Mouse (Mus musculus) frontal cortex, adult (tissue): Measurements from ENCODE around the gene Lage3.
A peak's percentile ranks its signal among the peaks of the same experiment; 100 is the strongest.
"Not testable (repeated sequence)": the region's sequence is repeated elsewhere in the genome, so short reads cannot be mapped to it uniquely, and the experiment has no call there.

Experiments used
- ATAC-seq: cut with Nextera tagmentation; 2 replicates; pipeline ENCODE4 v1.9.2; 2017; ENCODE audit warnings: mild to moderate bottlenecking, moderate library complexity, mixed read lengths; ENCODE audit not compliant: low TSS enrichment

The Lage3 gene

DNA sequence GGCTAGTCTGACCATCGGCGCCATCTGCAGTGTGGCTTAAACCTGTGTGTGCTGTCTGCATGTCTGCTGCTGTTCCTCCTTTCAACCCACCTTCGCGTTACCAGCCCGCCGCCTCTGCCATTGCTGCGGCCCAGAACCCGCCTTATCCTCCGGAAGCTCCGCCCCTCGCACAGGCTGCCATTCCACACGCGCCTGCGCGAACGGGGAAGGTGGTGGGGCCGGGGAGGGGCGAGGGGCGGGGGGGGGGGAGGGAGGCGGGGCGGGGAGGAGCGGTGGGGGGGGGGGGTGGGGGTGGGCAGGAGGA, at the start of gene Lage3:
TSS of gene Lage3 (minus strand) at position 152 of the 304 bp plus-strand sequence.
- ATAC-seq = peak; percentile 99

DNA sequence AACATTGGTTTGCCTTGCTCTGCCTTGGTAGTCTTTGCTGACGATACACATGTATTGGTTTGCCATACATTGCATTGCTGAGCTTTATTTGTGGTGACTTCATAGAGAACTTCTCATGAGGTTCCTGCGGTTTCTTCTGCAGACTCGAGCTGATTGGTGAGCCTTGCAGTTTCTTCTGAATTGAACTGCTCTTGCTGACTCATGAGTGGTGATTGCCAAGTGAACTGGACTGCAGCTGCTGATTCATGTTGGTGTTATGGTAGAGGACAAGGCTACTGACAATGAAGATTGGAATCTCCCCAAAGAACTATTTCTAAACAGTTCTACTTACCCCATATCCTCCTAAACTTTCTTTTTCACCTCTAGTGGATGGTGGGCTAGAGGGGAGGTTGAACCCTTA, 46.7 kb upstream of the Lage3 start:
- ATAC-seq = no peak

DNA sequence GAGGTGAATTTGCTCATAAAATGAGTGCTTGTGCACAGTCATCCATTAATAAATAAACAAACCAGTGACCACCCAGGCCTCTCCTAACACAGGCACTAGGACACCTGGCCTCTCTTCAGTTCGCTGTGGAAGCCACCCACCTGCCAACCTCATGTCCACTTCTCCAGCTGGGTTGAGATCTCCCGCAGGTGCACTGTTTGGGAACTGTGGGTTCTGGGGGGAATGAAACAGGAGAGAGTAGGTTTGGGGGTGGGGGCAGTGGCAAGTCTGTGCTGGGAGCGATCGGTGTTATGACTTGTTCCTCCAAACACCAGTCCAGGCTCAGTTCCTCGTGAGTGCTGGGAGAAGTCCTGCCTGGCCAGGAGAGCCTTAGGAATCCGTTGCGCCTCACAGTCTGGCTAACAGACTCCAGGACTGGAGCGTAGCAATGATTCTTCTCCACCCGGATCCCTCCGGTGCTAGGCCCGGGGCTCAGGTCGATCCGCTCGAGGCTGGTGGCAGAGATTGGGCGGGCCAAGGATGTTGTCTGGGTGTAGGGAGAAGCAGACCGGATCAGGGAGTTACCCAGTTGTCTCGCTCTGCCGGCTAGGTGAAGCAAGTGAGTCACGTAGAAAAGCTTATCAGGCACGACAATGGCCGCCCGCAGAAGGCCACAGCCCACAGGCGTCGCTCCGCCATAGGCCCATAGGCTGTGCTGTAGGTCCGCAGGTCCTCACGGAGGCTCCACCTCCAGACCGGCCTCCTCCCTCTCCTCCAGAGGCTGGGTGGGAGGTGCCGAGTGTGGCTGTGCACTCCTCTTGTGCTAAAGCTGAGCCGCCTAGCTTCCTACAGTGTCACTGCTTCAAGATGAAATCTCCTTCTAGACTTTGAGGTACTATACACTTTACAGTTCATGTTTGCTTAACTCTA, 39.4 kb upstream of the Lage3 start, which contains the start of the genes Fam3a and Ikbkg:
TSS of gene Fam3a (minus strand) at position 738 of the 909 bp plus-strand sequence.
TSS of gene Ikbkg (plus strand) at position 756 of the 909 bp plus-strand sequence.
- ATAC-seq = peak; percentile 100

DNA sequence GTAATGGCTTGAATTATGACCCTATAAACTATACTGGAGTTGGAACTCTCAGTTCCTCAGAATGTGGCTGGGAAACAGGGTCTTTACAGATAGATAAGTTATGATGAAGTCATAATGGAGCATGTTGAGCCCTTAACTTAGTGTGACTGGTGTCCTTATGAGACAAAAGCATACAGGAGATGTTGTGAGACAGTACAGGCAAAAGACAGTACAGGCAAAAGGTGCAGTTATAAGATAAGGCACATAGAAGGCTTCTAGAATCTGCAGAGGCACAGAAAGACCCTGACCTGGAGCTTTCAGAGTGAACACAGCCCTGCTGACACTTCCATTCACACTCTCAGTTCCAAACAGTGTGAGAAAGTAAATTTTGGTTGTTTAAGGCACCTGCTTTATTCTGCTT, 34.7 kb upstream of the Lage3 start:
- no peak for ATAC-seq

DNA sequence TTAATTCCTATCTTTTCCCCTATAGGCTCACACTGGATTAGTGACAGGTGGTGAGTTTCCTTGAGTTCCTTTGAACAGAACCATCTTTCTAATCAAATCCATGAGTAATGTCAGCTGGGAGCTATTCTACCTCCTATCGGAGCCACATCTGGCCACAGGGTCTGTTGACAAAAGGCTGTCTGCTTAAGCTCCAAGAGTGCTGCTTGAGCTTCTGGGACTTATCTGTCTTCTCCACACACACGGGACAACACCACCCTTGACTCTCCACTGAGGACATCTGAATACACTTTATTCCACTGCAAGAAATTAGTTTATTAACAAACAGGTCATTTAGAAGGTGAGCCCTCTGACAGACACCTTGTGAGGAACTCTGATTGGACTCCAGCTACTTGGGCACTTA, 31.0 kb upstream of the Lage3 start:
- no peak for ATAC-seq

DNA sequence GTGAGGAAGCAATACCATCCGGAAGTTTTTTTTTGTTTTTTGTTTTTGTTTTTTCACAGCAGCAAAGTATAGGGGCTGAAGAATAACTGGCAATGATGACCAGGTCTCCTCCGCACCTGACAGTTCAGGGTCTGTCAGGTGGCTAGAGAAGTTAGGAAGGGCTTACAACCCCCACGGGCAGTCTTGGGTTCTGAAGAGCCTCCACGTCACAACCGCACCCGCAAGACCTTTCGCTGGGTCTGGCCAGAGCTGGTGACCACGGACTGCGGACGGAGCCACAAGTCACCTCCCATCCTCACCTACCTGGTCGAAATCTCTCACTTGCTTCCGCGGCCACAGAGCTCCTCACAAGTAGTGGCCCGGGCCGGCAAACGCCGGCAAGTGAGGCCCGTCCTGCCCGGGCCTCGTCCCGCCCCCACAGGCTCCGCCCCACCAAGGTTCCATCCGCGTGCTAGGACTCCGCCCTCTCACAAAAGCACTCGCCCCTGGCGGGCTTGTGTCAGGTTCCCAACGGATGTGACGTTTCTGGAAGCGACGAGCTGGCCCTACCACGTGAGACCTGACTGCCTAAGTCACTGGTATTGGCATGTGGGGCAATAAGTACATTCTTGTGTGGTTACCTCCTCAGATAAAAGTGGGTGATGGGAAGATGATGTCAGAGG, 19.6 kb upstream of the Lage3 start, which contains the start of the genes Ubl4a and Slc10a3:
TSS of gene Ubl4a (minus strand) at position 331 of the 662 bp plus-strand sequence.
TSS of gene Slc10a3 (minus strand) at position 462 of the 662 bp plus-strand sequence.
- peak; percentile 94 for ATAC-seq

DNA sequence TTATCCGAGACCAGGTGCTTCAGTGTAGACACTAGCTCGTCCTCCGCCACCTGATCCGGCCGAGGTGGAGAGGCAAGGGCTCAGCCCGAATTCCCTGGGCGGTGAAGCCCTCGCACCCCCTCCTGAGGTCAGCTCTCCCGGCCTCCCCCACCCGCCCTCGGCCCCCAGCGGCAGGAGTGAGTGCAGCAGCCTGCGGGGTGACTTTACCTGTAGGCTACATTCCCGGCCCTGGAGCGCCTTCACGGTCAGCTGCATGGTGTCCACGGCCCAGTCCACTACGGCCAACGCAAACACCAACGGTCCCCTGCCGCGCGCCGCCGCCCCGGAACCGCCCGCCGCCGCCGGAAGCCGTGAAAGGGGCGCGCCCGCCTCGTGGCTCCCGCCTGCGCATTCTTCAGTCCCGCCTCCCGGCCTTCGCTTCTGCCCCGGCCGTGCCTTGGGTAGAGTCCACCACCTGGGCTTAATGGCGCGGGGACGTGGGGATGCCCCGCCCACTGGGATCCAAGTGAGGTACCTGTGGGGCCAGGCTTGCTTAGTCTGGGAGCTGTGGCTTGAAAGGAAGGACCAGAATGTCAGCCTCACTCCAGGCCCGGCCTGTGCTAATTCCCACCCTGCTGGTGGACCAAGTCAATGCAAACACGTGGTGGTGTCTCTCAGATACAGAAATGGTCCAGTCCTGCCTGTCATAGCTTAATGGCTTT, 14.9 kb upstream of the Lage3 start:
- ATAC-seq = peak; percentile 72

DNA sequence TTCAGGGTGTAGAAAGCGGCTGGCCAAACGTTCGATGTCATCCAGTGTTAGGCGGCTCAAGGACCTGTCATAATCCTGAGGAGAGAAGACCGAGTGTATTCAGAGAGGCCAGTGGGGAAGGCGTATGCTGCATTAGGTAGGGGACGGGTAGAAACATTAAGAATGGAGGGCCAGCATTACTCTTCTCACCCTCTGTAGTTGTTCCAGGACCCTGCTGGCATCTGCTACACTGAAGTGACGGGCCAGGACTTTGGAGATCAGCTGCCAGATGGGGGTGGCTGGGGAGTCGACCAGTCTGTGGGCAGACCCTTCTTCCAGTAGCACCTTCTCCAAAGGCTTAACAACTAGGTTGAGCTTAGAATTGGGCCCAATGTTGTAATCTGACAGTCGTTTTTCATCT, 14.1 kb upstream of the Lage3 start:
- ATAC-seq = peak; percentile 1; the same call in 1 of the 2 replicates

DNA sequence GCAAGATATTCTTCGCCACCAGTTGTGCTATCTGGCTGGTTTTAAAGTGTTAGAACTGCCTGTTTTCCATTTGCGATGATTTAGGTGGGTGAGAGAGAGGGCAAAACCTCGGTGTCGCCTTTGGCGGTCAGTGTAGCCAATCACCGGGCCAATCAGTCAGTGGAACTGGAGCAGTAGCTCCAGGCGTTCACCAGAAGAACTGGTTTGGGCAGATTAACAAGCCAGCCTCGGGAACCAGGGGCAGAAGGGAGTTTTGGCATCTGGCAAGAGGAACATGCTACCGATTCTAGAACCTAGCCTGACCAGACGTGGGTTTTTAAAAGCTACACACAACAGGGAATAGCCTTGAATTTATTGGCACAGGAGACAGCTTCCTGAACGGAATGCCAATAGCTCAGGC, 5.8 kb upstream of the Lage3 start:
- ATAC-seq = no peak

DNA sequence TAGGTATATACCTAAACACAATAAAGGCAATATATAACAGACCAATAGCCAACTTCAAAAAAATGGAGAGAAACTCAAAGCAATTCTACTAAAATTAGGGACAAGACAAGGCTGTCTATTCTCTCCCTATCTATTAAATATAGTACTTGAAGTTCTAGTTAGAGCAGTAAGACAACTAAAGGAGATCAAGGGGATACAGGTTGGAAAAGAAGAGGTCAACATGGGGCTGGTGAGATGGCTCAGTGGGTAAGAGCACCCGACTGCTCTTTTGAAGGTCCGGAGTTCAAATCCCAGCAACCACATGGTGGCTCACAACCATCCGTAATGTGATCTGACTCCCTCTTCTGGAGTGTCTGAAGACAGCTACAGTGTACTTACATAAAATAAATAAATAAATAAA, 3.7 kb upstream of the Lage3 start:
- ATAC-seq = not testable (repeated sequence)

DNA sequence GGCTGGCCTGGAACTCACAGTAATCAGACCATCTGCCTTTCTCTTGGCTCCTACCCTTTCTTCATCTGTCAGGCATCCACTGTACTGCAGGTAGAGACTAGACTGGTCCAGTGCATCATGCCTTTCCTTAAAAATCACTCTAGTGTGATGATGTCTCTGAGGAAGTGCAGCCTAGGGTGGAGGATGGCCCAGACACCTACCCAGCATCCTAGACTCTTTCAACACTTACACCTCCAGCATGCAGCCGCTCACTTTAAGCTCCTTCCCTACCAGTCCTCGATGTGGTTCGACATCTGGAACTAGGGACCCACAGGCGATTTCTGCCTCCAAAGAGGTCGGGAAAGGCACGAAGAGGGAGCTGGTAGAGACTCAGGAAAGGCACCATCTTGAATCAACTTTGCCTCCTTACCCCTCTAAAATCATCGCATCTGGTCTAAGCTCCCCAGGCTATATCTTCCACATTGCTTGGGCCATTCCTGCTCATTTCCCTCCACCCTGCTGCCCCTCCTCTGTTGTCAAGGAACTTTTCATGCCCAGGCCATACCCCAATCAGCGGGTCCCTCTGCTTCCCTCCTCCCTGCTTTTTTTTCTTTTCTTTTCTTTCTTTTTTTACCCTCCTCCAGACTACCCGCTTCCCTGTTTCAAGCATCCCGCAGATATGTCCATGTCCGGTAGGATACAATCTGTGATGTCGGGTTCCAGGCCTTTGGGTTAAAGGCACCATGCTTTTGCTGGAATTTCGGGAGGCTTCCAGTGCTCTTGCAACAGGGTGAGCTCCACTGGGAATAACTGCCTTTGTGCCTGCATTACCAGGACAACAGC, 562 bp downstream of the Lage3 start:
- peak; percentile 56 for ATAC-seq

DNA sequence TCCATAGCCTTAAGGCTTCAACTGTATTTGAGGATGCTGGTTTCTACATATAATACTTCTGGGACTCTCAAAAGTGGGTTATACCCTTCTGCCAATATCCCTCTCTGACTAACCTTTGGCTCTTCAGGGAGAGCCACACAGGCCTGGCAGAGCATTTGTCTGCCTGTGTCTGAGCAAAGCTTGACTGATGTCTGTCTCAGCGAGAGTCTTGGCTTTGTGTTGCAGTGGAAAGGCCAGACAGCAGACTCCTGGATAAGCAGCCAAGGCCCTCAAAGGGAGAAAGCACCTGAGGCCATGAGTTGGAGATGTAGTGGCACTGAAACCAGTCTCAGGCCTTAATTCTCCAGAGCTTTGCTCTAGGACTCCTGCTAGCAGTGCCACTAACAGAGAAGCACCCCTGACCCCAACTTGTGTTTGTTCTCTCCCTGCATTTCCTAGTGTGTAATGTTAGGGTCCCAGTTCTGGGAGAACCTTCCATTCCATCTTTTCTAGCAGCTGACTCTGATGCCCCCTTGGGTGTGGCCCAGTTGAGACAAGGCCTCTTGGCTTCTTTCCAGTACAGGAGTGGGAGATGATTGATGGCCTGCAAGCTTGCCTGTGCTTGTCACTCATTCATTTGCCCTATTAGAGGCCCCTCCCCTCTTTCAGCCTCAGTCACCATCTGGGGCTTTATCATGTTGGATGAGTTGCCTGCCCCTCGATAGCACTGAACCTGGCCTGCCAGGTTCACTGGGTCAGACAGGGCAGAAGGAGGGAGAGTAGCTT, 23.1 kb downstream of the Lage3 start:
- no peak for ATAC-seq

DNA sequence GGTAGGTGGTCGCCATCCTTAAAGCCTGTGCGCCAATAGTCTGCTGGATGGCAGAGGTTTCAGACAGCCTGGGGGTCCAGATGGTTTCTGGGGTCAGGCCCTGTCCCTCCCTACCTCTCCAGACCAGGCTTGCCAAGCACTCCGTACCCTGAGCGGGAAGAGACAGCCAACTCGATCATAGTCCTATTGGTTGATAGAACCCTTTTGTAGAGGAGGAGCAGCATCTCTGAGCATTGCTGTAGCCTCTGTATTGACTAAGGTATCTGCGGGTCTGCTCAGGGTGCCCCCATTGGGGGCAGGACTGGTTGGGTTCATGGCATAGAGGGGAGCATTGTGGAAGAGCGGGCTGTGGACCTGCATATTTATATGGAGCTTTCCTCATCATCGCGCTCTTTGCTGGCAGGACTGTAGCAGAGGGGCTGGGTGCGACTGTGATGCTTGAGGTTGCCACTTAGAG, 24.2 kb downstream of the Lage3 start:
- peak; percentile 35; the same call in 1 of the 2 replicates for ATAC-seq

DNA sequence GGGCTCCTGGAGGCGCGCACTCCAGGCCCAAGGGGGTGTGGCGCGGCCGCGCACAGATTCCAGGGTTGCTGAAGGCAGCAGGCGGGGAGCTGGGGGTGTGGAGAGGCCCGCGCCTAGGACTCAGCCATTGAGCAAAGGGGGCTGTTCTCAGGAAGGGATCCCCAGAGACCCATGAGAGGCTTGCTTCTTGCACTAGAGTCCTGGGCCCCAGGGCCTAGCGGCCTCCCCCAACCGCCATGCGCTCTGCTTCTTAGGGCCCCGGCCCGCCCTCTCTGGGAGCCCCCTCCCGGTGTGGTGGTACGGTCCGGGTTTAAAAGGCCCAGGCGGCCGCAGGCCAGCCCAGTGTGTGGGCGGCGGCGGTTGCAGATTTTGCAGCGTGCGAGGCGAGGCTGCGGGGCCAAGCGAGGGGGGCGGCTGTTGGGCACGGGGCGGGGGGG, 24.7 kb downstream of the Lage3 start, which contains the start of gene Plxna3:
TSS of gene Plxna3 (plus strand) at position 342 of the 437 bp plus-strand sequence.
- ATAC-seq = peak; percentile 87

DNA sequence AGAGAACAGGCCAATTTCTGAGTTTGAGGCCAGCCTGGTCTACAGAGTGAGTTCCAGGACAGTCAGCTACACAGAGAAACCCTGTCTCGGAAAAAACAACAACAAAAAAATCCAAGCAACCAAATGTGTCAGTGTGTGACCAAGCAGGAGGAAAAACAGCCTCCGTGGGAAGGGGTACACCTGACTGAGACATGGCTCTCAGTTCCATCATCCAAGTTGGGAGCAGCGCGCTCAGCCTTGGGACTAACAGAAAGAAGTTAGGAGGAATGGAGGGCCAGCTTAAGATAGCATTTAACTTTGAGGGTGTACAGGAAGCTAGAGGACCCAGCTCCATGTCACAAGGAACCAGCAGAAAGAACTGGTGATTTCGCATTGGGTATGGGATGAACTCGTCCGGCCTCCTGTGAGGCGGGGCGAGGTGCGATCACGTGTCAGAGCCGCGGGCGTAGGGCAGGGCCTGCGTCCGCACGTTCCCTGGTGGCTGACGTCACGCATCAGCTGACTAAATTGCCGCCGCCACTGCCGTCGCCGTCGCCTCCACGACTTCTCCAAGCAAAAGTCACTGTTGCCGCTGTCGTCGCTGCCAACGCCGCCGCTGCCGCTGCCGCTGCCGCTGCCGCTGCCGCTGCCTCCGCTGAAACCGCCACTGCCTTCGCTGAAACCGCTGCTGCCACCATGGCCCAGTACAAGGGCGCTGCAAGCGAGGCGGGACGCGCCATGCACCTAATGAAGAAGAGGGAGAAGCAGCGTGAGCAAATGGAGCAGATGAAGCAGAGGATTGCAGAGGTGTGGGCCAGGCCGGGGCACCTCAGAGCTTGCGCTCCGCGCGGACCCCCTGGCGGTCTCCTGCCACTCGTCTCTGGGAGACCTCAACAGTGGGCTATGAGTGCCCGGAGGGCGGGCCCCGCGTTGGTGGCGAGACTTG, 40.6 kb downstream of the Lage3 start, which contains the start of gene Fam50a:
TSS of gene Fam50a (plus strand) at position 494 of the 925 bp plus-strand sequence.
- peak; percentile 97 for ATAC-seq

DNA sequence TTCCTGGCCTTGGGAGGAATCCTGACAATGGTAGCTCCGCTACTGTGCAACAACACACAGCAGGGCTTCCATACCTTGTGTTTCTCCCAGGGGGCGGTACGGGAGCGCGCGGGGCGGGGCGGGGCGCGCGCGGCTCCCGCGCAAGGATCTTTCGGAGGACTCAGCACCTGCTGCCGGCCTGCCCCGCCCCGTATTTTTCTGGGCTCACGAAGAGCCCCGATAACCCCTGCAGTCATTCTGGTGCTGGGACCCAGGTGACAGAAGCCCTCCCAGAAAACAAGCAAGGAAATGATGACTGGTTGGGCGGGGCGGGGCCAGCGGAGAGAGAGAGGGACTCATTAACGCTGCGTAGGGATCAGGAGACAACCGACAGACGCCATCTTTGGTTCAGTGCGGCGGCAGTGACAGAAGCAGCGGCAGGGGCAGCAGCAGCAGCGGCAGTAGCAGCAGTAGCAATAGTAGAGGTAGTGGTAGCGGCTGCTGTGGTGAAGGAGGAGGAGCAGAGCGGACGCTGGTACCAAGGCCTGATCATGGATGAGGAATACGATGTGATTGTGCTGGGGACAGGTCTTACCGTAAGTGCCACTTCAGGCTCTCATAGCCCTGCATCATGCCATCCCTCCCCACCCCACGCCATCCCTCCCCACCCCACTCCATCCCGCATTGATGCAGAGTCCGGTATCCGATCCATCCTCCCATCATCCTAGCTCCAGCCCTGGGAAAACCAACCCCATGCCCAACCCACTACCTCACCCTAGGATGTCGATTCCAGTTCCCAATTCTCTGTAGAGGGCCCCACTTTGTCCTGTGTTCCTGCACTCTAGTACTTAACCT, 48.3 kb downstream of the Lage3 start, which contains the start of gene Gdi1:
TSS of gene Gdi1 (plus strand) at position 132 of the 834 bp plus-strand sequence.
- peak; percentile 89 for ATAC-seq
